In the genomic region with DNA sequence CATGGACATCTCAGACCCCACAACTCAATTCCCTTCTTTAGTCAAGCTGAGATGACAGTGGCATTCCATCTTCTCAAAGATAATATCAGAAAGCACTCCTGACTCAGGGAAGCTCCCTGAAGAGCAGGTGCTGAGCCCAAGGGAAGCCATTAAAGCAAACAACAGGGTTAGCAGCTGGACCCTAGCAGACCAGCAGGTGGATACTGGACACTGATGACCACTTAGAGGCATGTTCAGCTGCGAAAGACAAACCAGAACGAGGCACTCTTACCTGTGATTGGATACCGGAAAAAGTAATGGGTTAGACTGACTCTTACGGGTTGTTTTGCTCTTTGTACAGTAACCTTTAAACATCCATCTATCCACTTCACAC, we compare ENCODE assay signal across 10 mouse cellular contexts. TPM values are rescaled to one million over a fixed set of nuclear protein-coding genes. Genes with fewer than 3 reads are reported as not detected.
DNase-seq lines count a peak whose midpoint lies in the region; ATAC-seq and TF ChIP-seq lines count a peak whose summit lies in the region.
"Had no signal": no experiment of that assay in that cellular context is flagged by ENCODE, and none has a peak within 500 bp of the region (broad histone marks: within the 10 kb centered on the region; RNA-seq: fewer than 3 reads in every experiment).

No protein-coding gene starts in this region.

- no peak for DNase-seq in heart, postnatal 36 days
- DNase-seq in spleen, adult 2 months (ENCODE audit: low read depth in 1 of 2, low spot score in 2 of 2): no peak
- DNase-seq in spleen, postnatal 10 days (ENCODE audit: low spot score in 2 of 2): no peak
- DNase-seq in retina, postnatal 1 day: peak; percentile 27
- DNase-seq in gastrocnemius, adult 8-10 months (ENCODE audit: low spot score in 2 of 2): no peak
- DNase-seq in layer of hippocampus, postnatal 25 days (ENCODE audit: extremely low spot score in 1 of 2, low spot score in 1 of 2): no peak
- DNase-seq: layer of hippocampus, adult 9-11 months; right cerebral cortex, postnatal 14 days had no signal

- WGBS in heart, embryonic 13.5 days: 75% methylated on average over 4 of the region's 4 CpGs
- WGBS in spleen, adult 2 months: 80% methylated on average over 4 of the region's 4 CpGs
- WGBS in intestine, embryonic 16.5 days: 63% methylated on average over 4 of the region's 4 CpGs

- no peaks in the 10 kb centered on the region for H3K36me3 ChIP-seq in heart, embryonic 13.5 days
- H3K36me3 ChIP-seq in spleen, adult 2 months (ENCODE audit: control insufficient read depth, insufficient read depth, low read length): no peaks in the 10 kb centered on the region
- no peaks in the 10 kb centered on the region for H3K36me3 ChIP-seq in intestine, embryonic 16.5 days (ENCODE audit: control insufficient read depth, insufficient read depth, low read length)

- TF ChIP-seq CTCF in spleen, adult 2 months (IDR thresholded peaks at IDR 0.05; ENCODE audit: extremely low read depth, insufficient read depth, insufficient read length, insufficient replicate concordance): no peak

- H3K4me2 ChIP-seq in heart, embryonic 13.5 days: peak overlapping the region; percentile 89
- peak overlapping the region; percentile 87; the same call in 1 of the 2 replicates for H3K4me2 ChIP-seq in intestine, embryonic 16.5 days (ENCODE audit: low read depth, low read length)

- peaks cover 20% of the 10 kb centered on the region; the same call in 1 of the 2 replicates for H3K4me1 ChIP-seq in heart, embryonic 13.5 days
- peaks cover 8% of the 10 kb centered on the region; the same call in 1 of the 2 replicates for H3K4me1 ChIP-seq in spleen, adult 2 months (ENCODE audit: control insufficient read depth, insufficient read depth, insufficient read length)
- 0 out of 2 replicates have a peak, but pooled peaks cover 5% of the 10 kb centered on the region for H3K4me1 ChIP-seq in intestine, embryonic 16.5 days (ENCODE audit: control insufficient read depth, insufficient read depth, low read length)

- H3K27ac ChIP-seq in heart, embryonic 13.5 days (replicated peaks): no peak overlapping the region
- H3K27ac ChIP-seq in spleen, adult 2 months (ENCODE audit: insufficient read depth, low read length): peak overlapping the region; percentile 25; the same call in 1 of the 2 replicates
- H3K27ac ChIP-seq in intestine, embryonic 16.5 days (ENCODE audit: low read length): no peak overlapping the region

- ATAC-seq in heart, embryonic 13.5 days (ENCODE audit: extremely low read depth, insufficient number of reproducible peaks, low FRiP score, low TSS enrichment): no peak
- ATAC-seq in intestine, embryonic 16.5 days: no peak

- H3K27me3 ChIP-seq in heart, embryonic 13.5 days (replicated peaks): peaks cover 12% of the 10 kb centered on the region
- no peaks in the 10 kb centered on the region for H3K27me3 ChIP-seq in spleen, adult 2 months (ENCODE audit: control insufficient read depth, insufficient read depth, low read length)
- peaks cover 14% of the 10 kb centered on the region; the same call in 1 of the 2 replicates for H3K27me3 ChIP-seq in intestine, embryonic 16.5 days (replicated peaks; ENCODE audit: control insufficient read depth, insufficient read depth, low read length)

- H3K9me3 ChIP-seq in heart, embryonic 13.5 days: peaks cover 7% of the 10 kb centered on the region; the same call in 1 of the 2 replicates
- no peaks in the 10 kb centered on the region for H3K9me3 ChIP-seq in intestine, embryonic 16.5 days (ENCODE audit: control insufficient read depth, low read length)

- H3K4me3 ChIP-seq in heart, embryonic 13.5 days: no peak overlapping the region
- peak overlapping the region; percentile 66 for H3K4me3 ChIP-seq in spleen, adult 2 months (ENCODE audit: extremely low read depth, insufficient read depth, insufficient read length)
- H3K4me3 ChIP-seq in intestine, embryonic 16.5 days (ENCODE audit: low read length): no peak overlapping the region

- H3K9ac ChIP-seq in heart, embryonic 13.5 days: no peak overlapping the region
- H3K9ac ChIP-seq in intestine, embryonic 16.5 days (ENCODE audit: low read depth, low read length): no peak overlapping the region

- no peak for TF ChIP-seq POLR2A in spleen, adult 2 months (IDR thresholded peaks at IDR 0.05; ENCODE audit: low read depth, low read length)

- intact Hi-C loops in heart, postnatal 36 days (cut with DNase I): no loop called here

RNA-seq across cellular contexts. Expression of gene Pkib, which starts 1.1 kb away (rescaled TPM):
- 2.3 and 2.4 TPM in 2 replicates for polyA plus RNA-seq in heart, embryonic 13.5 days (2015; fragmentation: Nextera tagmentation; extraction: Ambion mirVana)
- total RNA-seq in heart, postnatal 36 days (2021): under 1 TPM; 0.31 to 0.79 TPM
- polyA plus RNA-seq in spleen, adult 2 months (2012; rRNA removed): 6.5 and 6.6 TPM in 2 replicates
- 1.3 and 2.4 TPM in 2 replicates for polyA plus RNA-seq in intestine, embryonic 16.5 days (2015; fragmentation: Nextera tagmentation; extraction: Ambion mirVana)
- not detected for total RNA-seq in gastrocnemius, adult 8-10 months (2022)
- 10 to 100 TPM in 1 of 2 experiments, 1 to 10 TPM in 1; 5.8 to 12.3 TPM for total RNA-seq in layer of hippocampus, postnatal 25 days (2021)
